Mouse (Mus musculus): Measurements from ENCODE around the gene Siglech. TPM values are rescaled to one million over a fixed set of nuclear protein-coding genes. Genes with fewer than 3 reads are reported as not detected.

The Siglech gene
- total RNA-seq, 2 experiments from 2014 or later: 0.23 to 0.77 TPM

Other genes starting within 250 kb of the Siglech start
- 10 to 100 TPM; 10.7 to 15.4 TPM for gene Tubgcp5, start 26.0 kb downstream of the Siglech start, total RNA-seq (2021)
- gene Cyfip1, start 73.6 kb downstream of the Siglech start, total RNA-seq (2021): 10 to 100 TPM; 53.8 to 69.4 TPM
- gene Nipa2, start 194.3 kb downstream of the Siglech start, total RNA-seq (2021): 10 to 100 TPM; 46.9 to 53.2 TPM